8 mouse cellular contexts compared by ENCODE assay signal in genomic region chr1:167284837-167285319, GRCm38 (mm10). TPM values are rescaled to one million over a fixed set of nuclear protein-coding genes. Genes with fewer than 3 reads are reported as not detected.
DNase-seq lines count a peak whose midpoint lies in the region; ATAC-seq and TF ChIP-seq lines count a peak whose summit lies in the region.

No protein-coding gene starts in this region.

- H3K4me1 ChIP-seq in MEL (ENCODE audit: control insufficient read depth in 1 of 2, insufficient read depth in 2 of 2, low read length in 2 of 2), result peaks cover 10 to 32% of the 10 kb centered on the region in 2 experiments
- H3K4me1 ChIP-seq in hindbrain, embryonic 11.5 days (replicated peaks; ENCODE audit: control insufficient read depth, insufficient read depth, low read length), result peaks cover 8% of the 10 kb centered on the region

- peak; percentile 91 for ATAC-seq in hindbrain, embryonic 11.5 days (ENCODE audit: low FRiP score)

- H3K4me3 ChIP-seq in MEL (ENCODE audit: control insufficient read depth in 1 of 2, insufficient read depth in 1 of 2, low read depth in 2 of 2, low read length in 2 of 2), result peak overlapping the region; percentile 90 to 99
- peak overlapping the region; percentile 90 for H3K4me3 ChIP-seq in hindbrain, embryonic 11.5 days (ENCODE audit: low read depth, low read length)

- no peaks in the 10 kb centered on the region for H3K27me3 ChIP-seq in MEL (ENCODE audit: control insufficient read depth in 1 of 2, insufficient read depth in 2 of 2, low read length in 2 of 2)
- H3K27me3 ChIP-seq in hindbrain, embryonic 11.5 days (ENCODE audit: control insufficient read depth, insufficient read depth, low read length), result 0 out of 2 replicates have a peak, but pooled peaks cover 2% of the 10 kb centered on the region

- TF ChIP-seq POLR2A in MEL (IDR thresholded peaks at IDR 0.05; ENCODE audit: control insufficient read depth in 1 of 2, insufficient read depth in 1 of 2, low read depth in 1 of 2, low read length in 2 of 2, poor library complexity in 1 of 2), result peak; percentile 92 to 93

- H3K9me3 ChIP-seq in MEL (replicated peaks; ENCODE audit: insufficient read depth, low read length), result no peaks in the 10 kb centered on the region
- H3K9me3 ChIP-seq in hindbrain, embryonic 11.5 days (ENCODE audit: control insufficient read depth, low read length), result no peaks in the 10 kb centered on the region

- under 1% methylated on average over 41 of the region's 51 CpGs for WGBS in hindbrain, embryonic 11.5 days

- TF ChIP-seq EP300 in MEL (IDR thresholded peaks at IDR 0.05; ENCODE audit: low read depth in 1 of 2, low read length in 2 of 2), result 0 out of 4 replicates have a peak, but pooled peaks of 1 of the 2 experiments have one; percentile 14

- H3K79me2 ChIP-seq in MEL (ENCODE audit: control insufficient read depth, insufficient read depth, low read length, poor library complexity), result peaks cover 53% of the 10 kb centered on the region

- peak overlapping the region; percentile 68 for H3K4me2 ChIP-seq in hindbrain, embryonic 11.5 days (replicated peaks; ENCODE audit: low read depth, low read length)

- peak overlapping the region; percentile 87 for H3K27ac ChIP-seq in MEL (ENCODE audit: control insufficient read depth, low read depth, low read length)
- peak overlapping the region; percentile 97 for H3K27ac ChIP-seq in hindbrain, embryonic 11.5 days (ENCODE audit: low read depth, low read length)

- H3K9ac ChIP-seq in MEL (ENCODE audit: control insufficient read depth, low read depth, low read length, poor library complexity, severe bottlenecking), result peak overlapping the region; percentile 93
- H3K9ac ChIP-seq in hindbrain, embryonic 11.5 days (ENCODE audit: low read depth, low read length), result peak overlapping the region; percentile 94

- no peak for TF ChIP-seq CTCF in MEL (IDR thresholded peaks at IDR 0.05 in 2 of 3, conservative IDR thresholded peaks at IDR 0.05 in 1 of 3; ENCODE audit: control insufficient read depth in 1 of 3, insufficient read depth in 1 of 3, low read depth in 2 of 3, low read length in 3 of 3, poor library complexity in 1 of 3, severe bottlenecking in 1 of 3)

- H3K36me3 ChIP-seq in MEL (ENCODE audit: control insufficient read depth in 1 of 2, insufficient read depth in 2 of 2, low read length in 2 of 2), result peaks cover 2 to 30% of the 10 kb centered on the region in 2 experiments; a peak in 3 of 4 replicates
- no peaks in the 10 kb centered on the region for H3K36me3 ChIP-seq in hindbrain, embryonic 11.5 days (ENCODE audit: control insufficient read depth, insufficient read depth, low read length)

- no peak for TF ChIP-seq RAD21 in MEL (IDR thresholded peaks at IDR 0.05; ENCODE audit: low read depth, low read length)

- peak; percentile 91 for DNase-seq in MEL (ENCODE audit: low read depth, low spot score)
- peak; percentile 94 for DNase-seq in cerebellum, adult 9-10 months
- DNase-seq in frontal cortex, adult 2 months (ENCODE audit: extremely low spot score in 1 of 2, low spot score in 1 of 2), result peak; percentile 64 to 83
- DNase-seq in hindbrain, embryonic 11.5 days (ENCODE audit: low spot score), result peak; percentile 90
- DNase-seq in layer of hippocampus, postnatal 36 days, result peak; percentile 77 to 79
- peak; percentile 90 for DNase-seq in lung, postnatal 36 days
- peak; percentile 91 for DNase-seq in retina, embryonic 14.5 days (ENCODE audit: low spot score)
- peak; percentile 87 for DNase-seq in thymus, postnatal 4 days

TF ChIP-seq in MEL, 35 proteins besides CTCF, POLR2A, EP300 and RAD21:
- no peak for TF ChIP-seq MAX (IDR thresholded peaks at IDR 0.05; ENCODE audit: low read length)
- no peak for TF ChIP-seq BHLHE40 (IDR thresholded peaks at IDR 0.05; ENCODE audit: borderline replicate concordance, low read depth, low read length)
- no peak for TF ChIP-seq RCOR1 (IDR thresholded peaks at IDR 0.05; ENCODE audit: low read depth, low read length)
- TF ChIP-seq CHD2 (IDR thresholded peaks at IDR 0.05; ENCODE audit: low read length), result 0 out of 2 replicates have a peak, but pooled peaks have one; percentile 29
- no peak for TF ChIP-seq GATA1 (IDR thresholded peaks at IDR 0.05; ENCODE audit: low read depth, low read length)
- no peak; the same call in 1 of the 2 replicates for TF ChIP-seq MYC (IDR thresholded peaks at IDR 0.05; ENCODE audit: low read depth, low read length)
- TF ChIP-seq NRF1 (IDR thresholded peaks at IDR 0.05; ENCODE audit: insufficient read depth, low read depth, low read length, poor library complexity, severe bottlenecking), result no peak
- peak; percentile 64 for TF ChIP-seq USF1 (IDR thresholded peaks at IDR 0.05; ENCODE audit: low read depth, low read length)
- peak; percentile 84 for TF ChIP-seq TBP (IDR thresholded peaks at IDR 0.05; ENCODE audit: low read depth, low read length)
- TF ChIP-seq TCF12 (IDR thresholded peaks at IDR 0.05; ENCODE audit: low read depth, low read length), result peak; percentile 29; the same call in 1 of the 2 replicates
- no peak for TF ChIP-seq UBTF (IDR thresholded peaks at IDR 0.05; ENCODE audit: borderline replicate concordance, insufficient read depth, low read depth, low read length)
- TF ChIP-seq ELF1 (IDR thresholded peaks at IDR 0.05; ENCODE audit: low read depth, low read length), result no peak
- TF ChIP-seq HCFC1 (IDR thresholded peaks at IDR 0.05; ENCODE audit: low read depth, low read length), result peak; percentile 58
- no peak for TF ChIP-seq MXI1 (IDR thresholded peaks at IDR 0.05; ENCODE audit: low read depth, low read length)
- peak; percentile 66; the same call in 1 of the 2 replicates for TF ChIP-seq ETS1 (IDR thresholded peaks at IDR 0.05; ENCODE audit: low read depth, low read length)
- no peak for TF ChIP-seq ZC3H11A (IDR thresholded peaks at IDR 0.05; ENCODE audit: low read depth, low read length)
- TF ChIP-seq ZMIZ1 (IDR thresholded peaks at IDR 0.05; ENCODE audit: low read depth, low read length), result peak; percentile 74
- peak; percentile 80 for TF ChIP-seq NELFE (IDR thresholded peaks at IDR 0.05; ENCODE audit: low read depth, low read length)
- TF ChIP-seq KAT2A (conservative IDR thresholded peaks at IDR 0.05; ENCODE audit: low read depth, low read length), result no peak; the same call in 1 of the 2 replicates
- no peak for TF ChIP-seq E2F4 (IDR thresholded peaks at IDR 0.05; ENCODE audit: borderline replicate concordance, low read depth, low read length)
- TF ChIP-seq POLR2AphosphoS2 (IDR thresholded peaks at IDR 0.05; ENCODE audit: low read length), result peak; percentile 83
- TF ChIP-seq MAFK (IDR thresholded peaks at IDR 0.05; ENCODE audit: borderline replicate concordance, low read depth, low read length), result no peak
- 0 out of 2 replicates have a peak, but pooled peaks have one; percentile 14 for TF ChIP-seq CHD1 (IDR thresholded peaks at IDR 0.05; ENCODE audit: low read depth, low read length)
- peak; percentile 99 for TF ChIP-seq MAZ (IDR thresholded peaks at IDR 0.05; ENCODE audit: low read depth, low read length)
- no peak; the same call in 1 of the 2 replicates for TF ChIP-seq SIN3A (IDR thresholded peaks at IDR 0.05; ENCODE audit: low read length)
- TF ChIP-seq POLR2AphosphoS5 (IDR thresholded peaks at IDR 0.05; ENCODE audit: borderline replicate concordance, low read depth, low read length), result no peak
- no peak for TF ChIP-seq MYB (IDR thresholded peaks at IDR 0.05; ENCODE audit: low read depth, low read length)
- TF ChIP-seq ZKSCAN1 (IDR thresholded peaks at IDR 0.05; ENCODE audit: low read depth, low read length), result no peak
- no peak for TF ChIP-seq MEF2A (IDR thresholded peaks at IDR 0.05; ENCODE audit: extremely low read depth, insufficient replicate concordance, low read depth, low read length, poor library complexity, severe bottlenecking)
- TF ChIP-seq JUND (IDR thresholded peaks at IDR 0.05; ENCODE audit: low read depth, low read length), result no peak
- no peak for TF ChIP-seq USF2 (IDR thresholded peaks at IDR 0.05; ENCODE audit: borderline replicate concordance in 1 of 2, insufficient read depth in 1 of 2, low read depth in 1 of 2, low read length in 2 of 2)
- no peak for TF ChIP-seq GABPA (IDR thresholded peaks at IDR 0.05; ENCODE audit: low read depth, low read length)
- no peak for TF ChIP-seq TAL1 (IDR thresholded peaks at IDR 0.05; ENCODE audit: low read length)
- TF ChIP-seq ZNF384 (IDR thresholded peaks at IDR 0.05; ENCODE audit: low read depth, low read length), result no peak
- TF ChIP-seq SMC3 (IDR thresholded peaks at IDR 0.05; ENCODE audit: low read depth, low read length), result no peak

RNA-seq across cellular contexts. Expression of gene Uck2, which starts 0.2 kb away (rescaled TPM):
- total RNA-seq in MEL (2012; rRNA removed), result 191 and 213 TPM in 2 replicates
- polyA plus RNA-seq in MEL (2012; ENCODE audit: insufficient read depth in 1 of 2, insufficient read length in 2 of 2, low read depth in 1 of 2, low replicate concordance in 2 of 2, missing spikeins in 1 of 2), result 100 to 1,000 TPM; 290 to 643 TPM
- 17.5 and 18.4 TPM in 2 replicates for polyA plus RNA-seq in frontal cortex, adult 2 months (2012; rRNA removed)
- polyA plus RNA-seq in hindbrain, embryonic 11.5 days (2014; fragmentation: Nextera tagmentation; extraction: Ambion mirVana), result 106 and 116 TPM in 2 replicates
- 10 to 100 TPM; 38.1 to 39.7 TPM for total RNA-seq in layer of hippocampus, postnatal 36 days (2021)

RNA-seq across cellular contexts. Expression of gene Tmco1, which starts 23.3 kb away (rescaled TPM):
- total RNA-seq in MEL (2012; rRNA removed), result 126 and 128 TPM in 2 replicates
- 100 to 1,000 TPM in 1 of 2 experiments, not detected in 1; 110 TPM for polyA plus RNA-seq in MEL (2012; ENCODE audit: insufficient read depth in 1 of 2, insufficient read length in 2 of 2, low read depth in 1 of 2, low replicate concordance in 2 of 2, missing spikeins in 1 of 2)
- polyA plus RNA-seq in frontal cortex, adult 2 months (2012; rRNA removed), result 64.0 and 68.9 TPM in 2 replicates
- polyA plus RNA-seq in hindbrain, embryonic 11.5 days (2014; fragmentation: Nextera tagmentation; extraction: Ambion mirVana), result 93.3 and 95.7 TPM in 2 replicates
- total RNA-seq in layer of hippocampus, postnatal 36 days (2021), result 10 to 100 TPM; 52.4 to 52.7 TPM

Comparison
In these comparisons a context has a peak if more than half of its experiments do, and no peak if none do; other contexts are left out.
1. Peak in every context shown above with its lines: DNase-seq, ATAC-seq, H3K4me3 ChIP-seq and H3K27ac ChIP-seq.